Mouse (Mus musculus) heart, postnatal 36 days (tissue): ENCODE measurements around the gene Stab2. TPM values are rescaled to one million over a fixed set of nuclear protein-coding genes. Genes with fewer than 3 reads are reported as not detected.

Experiments used
- DNase-seq, 2 experiments: peaks; one replicate each; pipeline ENCODE4 v3.0.0; 2021 to 2022
- intact Hi-C: fragments of 180-260 bp; cut with DNase I; formaldehyde crosslinking; loops from one replicate; pipeline ENCODE4 v1.15.1; 2025
- total RNA-seq, 2 experiments: library from RNA; stranded (reverse); gene quantifications; 2 replicates each; pipeline ENCODE4 v1.2.3; 2021

Gene Stab2
- total RNA-seq, 2 experiments from 2014 or later = 0.05 to 0.19 TPM

DNA sequence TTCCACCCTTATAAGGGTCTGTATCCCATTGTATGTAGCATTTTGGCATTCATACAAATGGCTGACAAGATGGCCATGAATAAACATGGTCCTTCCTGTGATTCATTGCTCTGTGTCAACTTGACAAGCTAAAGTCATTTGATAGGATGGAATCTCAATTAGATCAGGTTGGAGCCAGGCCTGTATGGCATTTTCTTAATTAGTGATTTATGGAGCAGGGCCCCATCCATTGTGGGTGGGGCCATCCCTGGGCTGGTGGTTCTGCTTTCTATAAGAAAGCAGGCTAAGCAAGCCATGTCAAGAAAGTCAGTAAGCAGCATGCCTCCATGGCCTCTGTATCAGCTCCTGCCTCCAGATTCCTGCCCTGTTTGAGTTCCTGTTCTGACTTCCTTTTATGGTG, 92.2 kb downstream of the Stab2 start:
- intact Hi-C loops = no loop called here
- no peak for DNase-seq

GRCm38 (mm10) chr10:86908562-86908961, 99.3 kb downstream of the Stab2 start:
- intact Hi-C loops = no loop called here
- no peak for DNase-seq

- intact Hi-C loops = no loop called here
- no peak for DNase-seq
These were observed 100.8 kb downstream of the Stab2 start for GRCm38 (mm10) chr10:86907043-86907442.

- intact Hi-C loops = no loop called here
- DNase-seq = no peak
These were observed 112.3 kb downstream of the Stab2 start for GRCm38 (mm10) chr10:86895531-86895930.

GRCm38 (mm10) chr10:86891066-86891465, 116.8 kb downstream of the Stab2 start:
- intact Hi-C loops = no loop called here
- no peak for DNase-seq

- intact Hi-C loops = no loop called here
- DNase-seq = no peak
These were observed 117.5 kb downstream of the Stab2 start for GRCm38 (mm10) chr10:86890166-86890930.

DNA sequence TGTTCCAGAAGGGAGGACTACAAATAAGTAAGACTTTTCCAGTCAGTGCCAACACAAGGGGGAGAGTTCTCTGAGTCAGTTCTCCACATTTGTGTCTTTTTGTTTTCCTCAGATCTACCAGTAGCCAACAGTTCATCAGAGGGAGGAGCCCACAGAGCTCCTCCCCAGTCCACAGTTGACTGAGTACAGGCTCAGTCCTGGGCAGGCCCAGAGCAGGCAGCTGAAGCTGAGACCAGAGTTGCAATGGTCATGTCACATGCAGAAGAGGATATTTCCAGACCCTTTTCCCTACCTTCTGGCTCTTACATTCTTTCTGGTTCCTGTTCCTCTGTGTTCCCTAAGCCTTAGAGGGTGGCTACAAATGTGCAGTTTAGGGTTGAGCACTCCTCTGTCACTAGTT, 118.4 kb downstream of the Stab2 start:
- intact Hi-C loops = no loop called here
- DNase-seq = no peak

- DNase-seq = no peak
- intact Hi-C loops = no loop called here
These were observed 121.4 kb downstream of the Stab2 start for GRCm38 (mm10) chr10:86886434-86886833.

GRCm38 (mm10) chr10:86881448-86881847, 126.4 kb downstream of the Stab2 start:
- DNase-seq = no peak
- intact Hi-C loops = no loop called here

GRCm38 (mm10) chr10:86880071-86880806, 127.6 kb downstream of the Stab2 start:
- peak in 1 of 2 experiments; percentile 11 for DNase-seq
- intact Hi-C loops = no loop called here

- intact Hi-C loops = no loop called here
- DNase-seq = no peak
These were observed 129.1 kb downstream of the Stab2 start for GRCm38 (mm10) chr10:86878721-86879120.

DNA sequence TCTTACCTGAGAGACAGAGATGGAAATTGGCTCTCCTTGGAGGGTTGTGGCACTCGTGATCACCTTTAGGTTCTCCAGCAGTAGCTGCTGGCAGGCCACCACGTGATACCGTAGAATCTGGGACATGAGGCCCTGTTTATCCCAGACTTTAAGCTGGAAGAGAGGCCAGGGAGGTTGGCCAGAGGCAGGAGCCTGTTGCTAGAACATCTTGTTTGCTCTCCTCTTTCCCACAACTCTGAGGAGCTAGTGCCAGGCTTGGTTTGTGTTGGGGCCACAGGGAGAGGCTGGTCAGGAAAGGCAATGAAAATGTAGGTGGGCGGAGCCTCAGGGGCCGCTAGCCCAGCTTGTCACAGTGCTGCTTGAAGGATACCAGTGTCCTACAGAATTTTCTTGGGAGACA, 135.2 kb downstream of the Stab2 start:
- intact Hi-C loops = no loop called here
- no peak for DNase-seq

DNA sequence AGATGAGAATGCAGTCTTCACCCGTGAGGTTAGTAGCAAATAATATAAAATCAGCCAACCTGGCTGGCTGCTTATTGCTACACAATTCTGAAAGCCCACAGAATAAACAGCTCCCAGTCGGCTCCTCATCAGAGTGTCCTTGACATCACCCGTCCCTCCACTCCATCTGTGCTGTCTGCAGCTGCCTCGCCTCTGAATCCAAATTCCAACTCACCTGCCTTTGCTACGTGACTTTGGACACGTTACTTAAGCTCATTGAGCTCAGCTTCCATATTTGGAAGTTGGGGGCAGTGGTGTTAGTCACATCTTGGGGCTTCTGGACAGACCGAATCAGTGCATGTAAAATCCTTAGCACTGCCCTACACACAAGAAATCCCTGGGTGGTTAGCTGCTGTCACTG, 135.7 kb downstream of the Stab2 start:
- intact Hi-C loops = no loop called here
- no peak for DNase-seq

DNA sequence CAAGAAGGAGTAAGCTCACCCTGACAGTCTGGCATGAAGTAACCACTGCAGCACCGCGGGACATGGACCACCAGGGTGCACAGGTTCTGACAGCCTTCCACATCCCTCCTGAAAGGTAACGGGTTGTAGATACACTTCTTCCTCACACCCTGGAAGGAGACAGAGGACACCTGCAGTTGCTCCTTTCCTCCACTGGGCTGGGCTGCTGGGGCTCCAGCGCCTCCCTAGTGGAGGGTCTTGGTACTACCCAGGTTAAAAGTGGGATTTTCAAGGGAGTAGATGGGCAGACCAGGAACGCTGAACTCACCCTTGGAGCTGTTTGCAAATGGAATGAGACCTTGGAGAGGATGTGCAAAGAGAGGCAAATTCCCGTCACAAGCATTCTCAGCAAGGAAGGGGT, 144.4 kb downstream of the Stab2 start:
- intact Hi-C loops = no loop called here
- DNase-seq = no peak

DNA sequence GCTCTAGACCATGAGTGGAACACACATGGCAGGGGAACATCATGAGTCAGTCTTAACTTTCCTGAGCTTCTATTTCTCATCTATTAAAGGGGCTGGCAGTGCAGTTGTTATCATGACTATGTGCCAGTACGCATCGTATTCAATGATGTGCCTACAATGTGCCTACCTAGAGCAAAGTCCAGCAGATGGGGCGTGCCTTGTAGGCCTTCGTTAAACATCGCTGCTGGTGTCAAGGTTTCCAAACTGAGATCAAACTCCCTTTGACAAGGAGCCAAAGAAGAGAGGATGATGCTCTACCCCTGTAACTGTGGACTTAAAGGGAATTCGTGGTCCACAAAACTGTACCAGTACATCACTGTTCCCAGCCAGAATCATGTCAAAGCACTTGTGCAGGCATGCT, 145.3 kb downstream of the Stab2 start:
- intact Hi-C loops = no loop called here
- no peak for DNase-seq

GRCm38 (mm10) chr10:86860396-86860795, 147.4 kb downstream of the Stab2 start:
- no peak for DNase-seq
- intact Hi-C loops = no loop called here

DNA sequence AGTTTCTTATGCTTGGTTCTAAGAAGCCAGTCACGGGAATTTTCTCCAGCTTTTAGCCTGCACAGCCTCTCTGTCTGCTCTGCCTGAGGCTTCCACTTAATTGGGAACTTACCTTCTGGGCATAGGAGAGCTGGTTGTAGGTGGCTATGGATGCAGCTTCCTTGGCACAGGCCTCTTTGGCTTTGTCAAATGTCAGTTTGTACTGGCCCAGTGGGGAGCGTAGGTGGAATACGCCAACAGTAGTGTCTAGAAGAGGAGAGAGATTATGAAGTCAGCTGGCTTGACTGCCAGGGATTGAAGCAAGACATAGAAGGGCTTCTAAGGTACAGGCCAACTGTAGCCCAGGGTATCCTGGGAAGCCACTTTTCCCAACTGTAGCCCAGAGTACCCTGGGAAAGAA, 154.4 kb downstream of the Stab2 start:
- intact Hi-C loops = no loop called here
- DNase-seq = no peak

DNA sequence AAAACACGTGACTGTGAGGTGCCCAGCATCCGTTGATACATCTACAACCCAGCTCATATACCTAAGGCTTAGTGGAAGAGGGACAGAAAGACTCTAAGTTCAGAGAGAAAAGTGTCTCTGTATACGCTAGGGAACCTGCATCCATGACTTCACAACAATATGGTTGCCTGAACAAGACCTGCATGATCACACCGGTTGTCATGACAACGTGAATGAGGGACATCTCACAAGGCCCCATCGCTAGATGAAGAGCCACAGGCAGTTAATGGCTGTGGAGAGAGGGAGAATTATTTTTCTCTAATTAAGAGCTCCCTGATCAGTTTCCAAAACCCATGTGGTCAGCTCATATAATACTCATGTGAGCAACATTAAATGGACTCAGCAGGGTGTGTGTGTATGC, 155.7 kb downstream of the Stab2 start:
- no peak for DNase-seq
- intact Hi-C loops = no loop called here

DNA sequence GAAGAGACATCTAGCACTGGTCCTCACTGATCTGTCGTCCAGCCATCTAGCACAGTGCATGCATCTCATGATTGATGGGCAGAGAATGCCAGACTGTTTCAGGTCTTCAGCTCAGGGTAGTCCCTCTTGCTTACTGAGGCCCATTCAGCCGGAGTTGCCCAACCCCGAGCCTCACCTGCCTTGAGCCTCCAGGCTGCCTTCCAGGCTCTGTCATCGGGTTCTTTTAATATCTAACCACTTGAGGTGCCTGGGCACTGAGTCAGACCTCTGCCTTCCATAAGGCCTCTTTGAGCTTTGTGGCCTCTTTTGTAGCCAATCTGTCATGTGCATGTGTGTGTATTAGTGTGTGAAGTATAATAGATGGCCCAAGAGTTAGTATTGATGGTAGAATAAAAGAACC, 158.3 kb downstream of the Stab2 start:
- no peak for DNase-seq
- intact Hi-C loops = no loop called here

- intact Hi-C loops = no loop called here
- no peak for DNase-seq
These were observed 158.7 kb downstream of the Stab2 start for GRCm38 (mm10) chr10:86849087-86849486.

DNA sequence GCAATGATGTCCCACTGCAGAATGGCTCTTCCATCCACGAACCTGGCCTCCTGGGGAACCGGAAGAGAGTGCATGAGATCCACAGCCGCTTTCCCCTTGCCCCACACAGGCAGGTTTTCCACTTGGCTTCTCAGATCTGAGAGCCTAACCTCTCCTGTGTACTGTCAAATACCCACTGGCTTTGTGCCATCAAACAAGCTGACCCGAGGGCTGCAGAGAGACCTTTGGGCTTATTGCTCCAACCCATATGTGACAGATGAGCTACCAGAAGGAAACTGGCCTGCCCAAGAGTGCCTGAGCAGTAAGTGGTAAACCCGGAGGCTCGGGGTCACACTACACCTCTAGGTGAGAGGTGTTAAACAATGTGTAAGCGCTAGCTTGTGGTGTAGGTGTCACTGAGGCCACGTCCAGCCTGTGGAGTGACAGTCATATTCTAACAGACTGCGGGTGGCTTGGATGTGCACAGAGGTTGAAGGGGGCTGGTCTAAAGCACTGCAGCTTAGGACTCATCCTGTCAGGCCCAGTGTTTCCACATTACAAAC, 160.8 kb downstream of the Stab2 start:
- no peak for DNase-seq
- intact Hi-C loops = no loop called here

- DNase-seq = no peak
- intact Hi-C loops = no loop called here
These were observed 165.2 kb downstream of the Stab2 start for GRCm38 (mm10) chr10:86842659-86843058.
